Mouse (Mus musculus): ENCODE measurements around the gene Gm10282. TPM values are rescaled to one million over a fixed set of nuclear protein-coding genes. Genes with fewer than 3 reads are reported as not detected.

The Gm10282 gene
- polyA plus RNA-seq, 1 experiment = 0.41 TPM

- 1% methylated on average over 48 of the region's 48 CpGs for whole genome bisulfite sequencing
- Histone ChIP-seq H3K4me3 (ENCODE audit: low read depth, low read length) (peak overlapping the region; percentile 72), H3K27me3 (ENCODE audit: control insufficient read depth, insufficient read depth, low read length) (peaks cover 12% of the 10 kb centered on the region), H3K36me3 (ENCODE audit: control insufficient read depth, insufficient read depth, low read length) (no peaks in the 10 kb centered on the region), H3K4me1 (ENCODE audit: control insufficient read depth, insufficient read depth, insufficient read length, low read length) (peaks cover 8% of the 10 kb centered on the region), H3K27ac (ENCODE audit: insufficient read depth, low read depth, low read length) (peak overlapping the region; percentile 45; the same call in 1 of the 2 replicates)
- no peak for TF ChIP-seq POLR2A (IDR thresholded peaks at IDR 0.05; ENCODE audit: low read depth, low read length)
- no peak for TF ChIP-seq CTCF (IDR thresholded peaks at IDR 0.05; ENCODE audit: extremely low read depth, insufficient read length, insufficient replicate concordance, low read depth, low read length)
Observed at GRCm38 (mm10) chr8:72319397-72319796, 14.3 kb upstream of the Gm10282 start.

GRCm38 (mm10) chr8:72318801-72319322 is 13.8 kb upstream of the Gm10282 start, which contains the start of gene Klf2:
Gene Klf2 (plus strand): TSS chr8:72319033.
- Histone ChIP-seq H3K4me1 (ENCODE audit: control insufficient read depth, insufficient read depth, insufficient read length, low read length) (peaks cover 8% of the 10 kb centered on the region), H3K36me3 (ENCODE audit: control insufficient read depth, insufficient read depth, low read length) (no peaks in the 10 kb centered on the region), H3K27me3 (ENCODE audit: control insufficient read depth, insufficient read depth, low read length) (peaks cover 12% of the 10 kb centered on the region), H3K27ac (ENCODE audit: insufficient read depth, low read depth, low read length) (peak within 1 kb of the TSS; percentile 72), H3K4me3 (ENCODE audit: low read depth, low read length) (peak within 1 kb of the TSS; percentile 72)
- no peak for TF ChIP-seq CTCF (IDR thresholded peaks at IDR 0.05; ENCODE audit: extremely low read depth, insufficient read length, insufficient replicate concordance, low read depth, low read length)
- peak; percentile 97 for TF ChIP-seq POLR2A (IDR thresholded peaks at IDR 0.05; ENCODE audit: low read depth, low read length)
- under 1% methylated on average over 46 of the region's 46 CpGs for WGBS

- no peak for TF ChIP-seq POLR2A (IDR thresholded peaks at IDR 0.05; ENCODE audit: low read depth, low read length)
- no peak for TF ChIP-seq CTCF (IDR thresholded peaks at IDR 0.05; ENCODE audit: extremely low read depth, insufficient read length, insufficient replicate concordance, low read depth, low read length)
- Histone ChIP-seq H3K27me3 (ENCODE audit: control insufficient read depth, insufficient read depth, low read length) (peaks cover 12% of the 10 kb centered on the region), H3K36me3 (ENCODE audit: control insufficient read depth, insufficient read depth, low read length) (no peaks in the 10 kb centered on the region), H3K4me1 (ENCODE audit: control insufficient read depth, insufficient read depth, insufficient read length, low read length) (peaks cover 8% of the 10 kb centered on the region), H3K27ac (ENCODE audit: insufficient read depth, low read depth, low read length) (no peak overlapping the region), H3K4me3 (ENCODE audit: low read depth, low read length) (no peak overlapping the region)
- WGBS = 64% methylated on average over 5 of the region's 5 CpGs
Observed at GRCm38 (mm10) chr8:72317741-72318301, 12.8 kb upstream of the Gm10282 start.

GRCm38 (mm10) chr8:72316053-72316695 is 11.1 kb upstream of the Gm10282 start:
- no peak overlapping the region for H3K4me3 ChIP-seq (ENCODE audit: low read depth, low read length)
- TF ChIP-seq POLR2A (IDR thresholded peaks at IDR 0.05; ENCODE audit: low read depth, low read length) = no peak
- no peak overlapping the region for H3K27ac ChIP-seq (ENCODE audit: insufficient read depth, low read depth, low read length)
- WGBS = 88% methylated on average over 10 of the region's 10 CpGs
- peaks cover 9% of the 10 kb centered on the region for H3K4me1 ChIP-seq (ENCODE audit: control insufficient read depth, insufficient read depth, insufficient read length, low read length)
- H3K36me3 ChIP-seq (ENCODE audit: control insufficient read depth, insufficient read depth, low read length) = no peaks in the 10 kb centered on the region
- peaks cover 12% of the 10 kb centered on the region for H3K27me3 ChIP-seq (ENCODE audit: control insufficient read depth, insufficient read depth, low read length)

- Histone ChIP-seq H3K4me1 (ENCODE audit: control insufficient read depth, insufficient read depth, insufficient read length, low read length) (peaks cover 7% of the 10 kb centered on the region; the same call in 1 of the 2 replicates), H3K4me3 (ENCODE audit: low read depth, low read length) (no peak overlapping the region), H3K27ac (ENCODE audit: insufficient read depth, low read depth, low read length) (no peak overlapping the region), H3K36me3 (ENCODE audit: control insufficient read depth, insufficient read depth, low read length) (no peaks in the 10 kb centered on the region), H3K27me3 (ENCODE audit: control insufficient read depth, insufficient read depth, low read length) (no peaks in the 10 kb centered on the region)
- no peak for TF ChIP-seq POLR2A (IDR thresholded peaks at IDR 0.05; ENCODE audit: low read depth, low read length)
- no peak for TF ChIP-seq CTCF (IDR thresholded peaks at IDR 0.05; ENCODE audit: extremely low read depth, insufficient read length, insufficient replicate concordance, low read depth, low read length)
- WGBS = 85% methylated on average over 3 of the region's 3 CpGs
Observed at GRCm38 (mm10) chr8:72312926-72313518, 8.0 kb upstream of the Gm10282 start.

- H3K27me3 ChIP-seq (ENCODE audit: control insufficient read depth, insufficient read depth, low read length) = no peaks in the 10 kb centered on the region
- WGBS = 17% methylated on average over 8 of the region's 8 CpGs
- H3K4me1 ChIP-seq (ENCODE audit: control insufficient read depth, insufficient read depth, insufficient read length, low read length) = peaks cover 7% of the 10 kb centered on the region; the same call in 1 of the 2 replicates
- no peak overlapping the region for H3K27ac ChIP-seq (ENCODE audit: insufficient read depth, low read depth, low read length)
- no peaks in the 10 kb centered on the region for H3K36me3 ChIP-seq (ENCODE audit: control insufficient read depth, insufficient read depth, low read length)
- TF ChIP-seq CTCF (IDR thresholded peaks at IDR 0.05; ENCODE audit: extremely low read depth, insufficient read length, insufficient replicate concordance, low read depth, low read length) (no peak), POLR2A (IDR thresholded peaks at IDR 0.05; ENCODE audit: low read depth, low read length) (no peak)
- no peak overlapping the region for H3K4me3 ChIP-seq (ENCODE audit: low read depth, low read length)
Observed at GRCm38 (mm10) chr8:72310849-72311506, 5.9 kb upstream of the Gm10282 start.

- Histone ChIP-seq H3K4me3 (ENCODE audit: low read depth, low read length) (no peak overlapping the region), H3K27ac (ENCODE audit: insufficient read depth, low read depth, low read length) (no peak overlapping the region), H3K4me1 (ENCODE audit: control insufficient read depth, insufficient read depth, insufficient read length, low read length) (peaks cover 8% of the 10 kb centered on the region), H3K36me3 (ENCODE audit: control insufficient read depth, insufficient read depth, low read length) (no peaks in the 10 kb centered on the region), H3K27me3 (ENCODE audit: control insufficient read depth, insufficient read depth, low read length) (no peaks in the 10 kb centered on the region)
- no peak for TF ChIP-seq POLR2A (IDR thresholded peaks at IDR 0.05; ENCODE audit: low read depth, low read length)
- TF ChIP-seq CTCF (IDR thresholded peaks at IDR 0.05; ENCODE audit: extremely low read depth, insufficient read length, insufficient replicate concordance, low read depth, low read length) = no peak
- WGBS = 33% methylated on average over 6 of the region's 6 CpGs
Observed at GRCm38 (mm10) chr8:72308276-72308675, 3.2 kb upstream of the Gm10282 start.
